Mouse (Mus musculus) cerebellum, postnatal 36 days (tissue): ENCODE measurements around the gene Polr2g.

Source experiments
- DNase-seq, 2 experiments: peaks; one replicate each; pipeline ENCODE4 v3.0.0; 2021 to 2022; ENCODE audit warnings: mixed read lengths in 2 of 2

Gene Polr2g

DNA sequence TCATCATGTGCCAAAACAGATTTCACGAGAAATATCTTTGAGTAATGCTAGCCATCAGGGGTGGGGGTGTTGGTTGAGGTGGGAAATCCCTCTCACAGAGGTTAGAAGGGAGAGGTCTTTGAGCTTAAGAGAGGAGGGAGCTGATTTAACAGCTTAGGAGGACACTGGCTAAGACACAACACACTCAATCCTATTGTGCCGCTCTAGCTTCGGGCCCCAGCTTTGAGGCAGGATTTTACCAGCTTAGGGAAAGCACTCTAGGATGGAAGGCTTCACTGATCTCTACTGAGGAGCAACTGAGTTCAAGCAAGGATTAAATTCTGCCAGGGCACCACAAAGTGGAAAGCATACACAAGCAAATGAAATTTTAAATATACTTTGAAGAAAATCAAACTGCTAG, 18.6 kb upstream of the Polr2g start:
- DNase-seq = no peak

DNA sequence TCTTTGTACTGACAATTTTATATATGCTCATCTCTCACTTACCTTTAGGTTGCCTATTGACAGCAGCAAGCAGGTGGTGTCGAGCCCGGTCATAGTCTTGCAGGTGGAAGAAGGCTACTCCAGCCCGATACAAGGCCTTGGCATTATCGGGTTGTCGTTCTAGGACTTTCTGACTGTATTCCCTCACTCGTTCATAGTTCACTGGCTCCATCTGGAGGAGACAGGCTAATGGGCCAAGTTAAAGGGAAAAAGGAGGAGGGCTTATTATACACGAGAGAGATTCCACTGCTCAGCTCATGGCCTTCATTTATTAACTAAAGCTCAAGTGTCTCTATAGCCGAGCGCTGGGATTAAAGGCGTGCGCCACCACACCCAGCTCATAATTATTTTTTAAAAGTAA, 17.4 kb upstream of the Polr2g start:
- no peak for DNase-seq

DNA sequence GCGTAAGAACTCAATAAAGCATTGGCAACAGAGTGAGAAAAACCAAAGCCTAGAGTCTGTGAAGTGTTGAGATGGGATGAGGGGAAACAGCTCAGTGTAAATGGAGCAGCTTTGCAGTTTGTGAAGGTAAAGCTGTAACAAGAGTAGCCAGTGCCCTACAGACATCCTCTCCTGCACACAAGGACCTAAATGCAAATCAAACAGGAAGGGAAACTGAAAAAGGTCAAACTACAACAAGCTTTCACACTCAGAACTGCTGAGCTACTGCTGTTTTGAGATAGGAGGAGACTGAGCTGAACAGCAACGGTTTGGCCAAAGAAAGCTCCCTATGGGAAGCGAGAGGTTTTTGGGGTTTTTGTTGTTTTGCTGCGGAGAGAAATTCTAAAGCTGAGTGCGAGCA, 8.4 kb upstream of the Polr2g start:
- DNase-seq = no peak

DNA sequence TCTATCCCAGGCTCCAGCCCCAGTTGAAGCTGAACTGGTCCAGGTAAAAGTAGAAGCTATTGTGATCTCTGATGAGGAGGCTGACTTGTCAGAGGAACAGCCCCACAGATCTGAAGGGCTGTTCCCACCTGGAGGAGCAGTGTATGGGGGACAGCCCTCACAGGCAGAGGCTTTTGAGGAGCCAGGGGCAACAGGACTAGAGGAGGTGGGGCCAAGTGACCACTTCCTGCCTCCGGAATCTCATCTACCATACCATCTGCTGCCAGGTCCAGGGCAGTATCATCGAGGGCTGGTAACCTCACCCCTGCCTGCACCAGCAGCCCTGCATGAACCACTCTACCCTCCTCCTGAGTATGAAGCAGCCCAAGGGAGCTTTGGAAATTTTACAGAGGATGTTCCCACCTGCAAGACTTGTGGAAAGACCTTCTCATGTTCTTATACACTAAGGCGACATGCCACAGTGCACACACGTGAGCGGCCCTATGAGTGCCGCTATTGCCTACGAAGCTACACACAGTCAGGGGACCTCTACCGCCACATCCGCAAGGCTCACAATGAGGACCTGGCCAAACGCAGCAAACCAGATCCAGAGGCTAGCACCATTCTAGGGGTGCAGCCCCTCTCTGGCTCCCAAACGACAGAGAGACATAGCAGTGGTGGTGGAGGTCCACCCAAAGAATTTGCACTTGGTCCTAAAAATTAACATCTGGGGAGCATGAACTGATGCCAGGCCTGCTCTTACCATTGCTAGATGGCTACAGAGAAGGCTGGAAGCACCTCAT, 5.7 kb upstream of the Polr2g start:
- no peak for DNase-seq

DNA sequence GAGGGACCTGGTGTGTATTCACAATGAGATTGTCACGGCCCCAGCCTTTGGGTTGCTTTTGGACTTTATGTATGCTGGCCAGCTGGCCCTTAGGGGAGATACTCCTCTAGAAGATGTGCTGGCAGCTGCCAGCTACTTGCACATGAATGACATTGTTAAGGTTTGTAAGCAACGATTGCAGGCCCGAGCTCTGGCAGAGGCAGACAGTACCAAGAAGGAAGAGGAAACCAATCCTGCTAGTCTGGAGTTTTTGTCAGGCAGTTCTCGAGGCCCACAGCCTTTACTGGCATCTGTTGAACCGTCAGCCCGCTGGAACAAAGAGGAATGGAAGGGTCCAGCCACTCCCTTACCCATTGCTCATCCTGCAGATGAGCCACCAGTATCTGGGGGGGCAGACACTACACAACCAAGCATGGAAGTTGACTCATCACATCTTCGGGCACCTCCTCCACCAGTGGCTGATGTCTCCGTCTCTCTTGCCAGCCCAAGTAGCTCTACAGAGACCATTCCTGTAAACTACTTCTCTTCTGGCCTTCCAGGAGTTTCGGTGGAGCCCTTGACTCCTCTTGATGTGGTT, 4.9 kb upstream of the Polr2g start:
- DNase-seq = no peak

DNA sequence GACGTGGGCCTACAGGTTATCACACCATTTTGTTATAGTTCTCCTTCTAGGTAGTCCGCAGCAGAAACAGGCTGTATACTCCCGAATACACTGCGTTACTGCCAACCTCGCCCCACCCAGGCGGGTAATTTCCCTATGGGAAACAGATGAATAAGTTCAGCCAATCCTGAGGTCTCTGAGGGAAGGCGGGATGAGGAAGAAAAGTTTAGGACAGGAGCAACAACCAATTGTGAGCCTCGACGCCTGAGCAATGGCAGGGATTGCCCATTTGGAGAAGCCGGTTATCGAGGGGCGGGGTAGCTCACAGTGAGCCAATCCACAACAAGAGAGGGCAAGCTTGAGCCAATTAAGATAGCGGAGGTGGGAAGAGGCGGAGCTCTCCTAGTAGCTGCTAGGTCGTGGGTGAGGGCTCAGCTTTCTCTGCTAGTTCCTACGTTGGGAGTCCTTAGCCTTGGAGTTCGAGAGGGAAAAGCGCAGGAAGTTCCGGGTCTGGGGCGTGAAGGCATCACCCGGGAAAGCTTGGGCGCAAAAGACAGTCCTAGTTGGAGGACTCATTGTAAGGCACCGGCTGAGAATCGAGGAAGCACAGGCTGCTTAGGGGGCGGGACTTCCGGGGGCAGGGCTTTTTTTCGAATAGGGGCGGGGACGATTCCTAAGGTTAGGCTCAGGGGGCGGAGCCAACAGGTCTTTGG, 3.9 kb upstream of the Polr2g start, which contains the start of gene Zbtb3:
TSS of gene Zbtb3 (plus strand) at position 426 of the 692 bp plus-strand sequence.
- peak; percentile 92 to 93 for DNase-seq

DNA sequence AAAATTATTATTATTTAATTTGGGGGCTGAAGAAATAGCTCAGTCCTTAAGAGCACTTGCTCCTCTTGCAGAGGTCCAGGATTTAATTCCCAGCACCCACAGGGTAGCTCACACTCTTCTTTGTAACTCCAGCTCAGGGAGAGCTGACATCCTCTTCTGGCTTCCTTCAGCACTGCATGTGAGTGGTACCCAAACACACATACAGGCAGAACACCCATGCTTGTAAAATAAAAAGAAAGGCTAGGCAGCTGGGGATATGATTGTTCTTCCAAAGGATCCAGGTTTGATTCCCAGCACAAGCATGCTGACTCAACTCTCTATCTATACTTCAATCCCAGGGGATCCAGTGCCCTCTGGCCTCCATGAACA, 554 bp upstream of the Polr2g start:
- no peak for DNase-seq

DNA sequence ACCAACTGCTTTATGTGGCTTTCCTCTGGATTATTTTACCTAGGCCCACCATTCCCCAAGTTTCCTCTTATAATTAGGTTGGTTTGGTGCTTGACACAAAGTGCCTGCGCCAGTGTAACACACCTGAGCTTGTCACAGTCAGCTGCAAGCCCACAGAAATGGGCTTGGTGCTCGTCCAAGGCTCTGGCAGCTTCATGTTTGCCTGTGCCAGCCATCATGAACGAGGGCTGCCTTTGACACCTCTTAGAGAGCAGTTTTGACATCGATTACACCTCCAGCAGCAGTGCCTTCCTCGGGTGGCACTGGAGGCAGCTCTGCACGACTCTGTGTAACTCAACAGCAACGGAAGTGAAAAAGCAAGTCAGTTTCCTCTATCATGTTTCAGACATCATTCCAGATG, 8.2 kb downstream of the Polr2g start:
- no peak for DNase-seq

DNA sequence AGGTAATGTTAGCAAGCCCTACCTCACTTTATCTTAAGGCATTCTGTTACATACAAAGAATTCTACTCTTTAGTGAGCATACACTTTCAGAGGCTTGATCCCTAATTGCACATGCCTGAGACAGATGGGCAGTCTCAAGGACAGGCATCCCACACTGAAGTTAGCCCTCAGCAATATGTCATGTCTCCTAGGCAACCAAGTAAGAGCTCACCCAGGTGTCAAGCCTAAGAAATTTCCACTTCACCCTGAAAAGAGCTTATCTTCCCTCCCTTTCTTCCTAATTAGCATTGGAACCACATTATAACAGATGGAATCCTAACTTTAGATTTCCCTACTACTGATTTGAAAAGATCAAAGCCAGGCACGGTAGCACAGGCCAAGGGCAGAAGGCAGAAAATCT, 9.2 kb downstream of the Polr2g start:
- no peak for DNase-seq

DNA sequence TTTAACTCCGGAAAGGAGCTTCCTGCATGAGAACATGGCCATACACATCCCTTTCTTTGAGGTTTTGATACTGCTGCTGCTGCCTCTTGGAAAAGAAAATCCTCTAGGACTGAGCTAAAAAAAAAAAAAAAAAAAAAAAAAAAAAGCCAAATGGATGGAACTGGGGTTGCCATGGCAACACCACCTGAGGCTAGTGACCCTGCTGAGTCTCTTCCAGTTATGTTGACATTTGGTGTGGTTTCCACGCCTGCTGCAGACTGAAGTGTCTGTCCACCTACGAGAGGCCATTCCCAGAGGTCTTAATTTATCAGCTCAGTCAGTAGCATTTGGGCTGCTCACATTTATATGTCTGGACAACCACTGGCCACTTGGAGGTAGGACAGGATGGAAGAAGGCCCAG, 9.9 kb downstream of the Polr2g start:
- DNase-seq = peak; percentile 37 to 39

DNA sequence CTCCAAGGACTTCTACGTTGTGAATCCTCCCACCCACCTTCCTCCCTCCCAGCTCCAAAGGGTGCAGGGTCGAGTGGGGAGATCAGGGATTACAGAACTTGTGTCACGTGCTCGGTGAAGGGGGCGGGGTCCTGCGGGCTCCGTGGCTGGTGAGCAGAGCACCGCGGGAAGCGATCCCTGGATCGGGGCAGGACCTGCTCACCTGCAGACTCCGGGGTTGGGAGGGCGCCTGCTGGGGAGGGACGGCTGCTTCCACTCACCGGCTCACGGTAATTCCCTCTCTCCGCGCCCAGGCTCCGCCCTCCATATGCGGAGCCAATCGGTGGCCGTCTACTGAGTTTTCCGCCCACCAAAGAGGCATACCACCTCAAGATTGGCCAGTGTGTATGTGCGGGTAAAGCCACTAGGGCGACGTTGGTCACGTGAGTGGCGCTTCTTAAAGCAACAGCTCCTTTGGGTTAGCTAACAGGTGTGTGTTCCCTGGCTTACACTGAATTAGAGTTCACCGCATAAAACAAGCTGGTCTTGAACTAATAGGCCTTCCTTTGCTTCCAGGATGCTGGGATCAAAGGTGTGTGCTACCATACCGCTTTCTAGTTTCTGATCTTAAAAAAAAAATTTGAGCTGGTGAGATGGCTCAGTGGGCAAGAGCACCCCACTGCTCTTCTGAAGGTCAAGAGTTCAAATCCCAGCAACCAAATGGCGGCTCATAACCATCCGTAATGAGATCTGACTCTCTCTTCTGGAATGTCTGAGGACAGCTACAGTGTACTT, 12.2 kb downstream of the Polr2g start, which contains the start of gene Taf6l:
TSS of gene Taf6l (minus strand) at position 410 of the 774 bp plus-strand sequence.
- peak; percentile 89 to 91 for DNase-seq

DNA sequence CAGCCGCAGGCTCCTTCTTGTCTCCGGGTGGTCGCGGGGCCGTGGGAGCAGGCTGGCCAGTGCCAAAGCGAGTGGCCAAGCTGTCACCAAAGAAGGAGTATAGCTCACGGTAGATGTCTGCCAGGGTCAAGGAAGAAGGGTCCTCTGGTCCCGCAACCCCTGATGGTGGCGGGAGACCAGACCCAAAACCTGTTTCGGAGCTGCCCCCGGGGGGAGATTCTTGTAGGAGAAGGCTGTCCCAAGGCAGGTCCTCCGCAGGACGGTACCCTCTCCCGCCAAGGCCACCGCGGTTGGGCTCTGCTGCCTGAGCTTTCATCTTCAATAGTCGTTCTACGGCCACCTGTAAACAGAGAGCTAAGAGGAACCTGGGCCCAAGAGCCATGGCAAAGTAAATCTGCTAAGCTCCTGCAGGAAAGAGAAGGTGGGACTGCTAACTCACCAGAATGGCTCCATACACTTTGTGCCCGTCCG, 23.4 kb downstream of the Polr2g start:
- DNase-seq = no peak

DNA sequence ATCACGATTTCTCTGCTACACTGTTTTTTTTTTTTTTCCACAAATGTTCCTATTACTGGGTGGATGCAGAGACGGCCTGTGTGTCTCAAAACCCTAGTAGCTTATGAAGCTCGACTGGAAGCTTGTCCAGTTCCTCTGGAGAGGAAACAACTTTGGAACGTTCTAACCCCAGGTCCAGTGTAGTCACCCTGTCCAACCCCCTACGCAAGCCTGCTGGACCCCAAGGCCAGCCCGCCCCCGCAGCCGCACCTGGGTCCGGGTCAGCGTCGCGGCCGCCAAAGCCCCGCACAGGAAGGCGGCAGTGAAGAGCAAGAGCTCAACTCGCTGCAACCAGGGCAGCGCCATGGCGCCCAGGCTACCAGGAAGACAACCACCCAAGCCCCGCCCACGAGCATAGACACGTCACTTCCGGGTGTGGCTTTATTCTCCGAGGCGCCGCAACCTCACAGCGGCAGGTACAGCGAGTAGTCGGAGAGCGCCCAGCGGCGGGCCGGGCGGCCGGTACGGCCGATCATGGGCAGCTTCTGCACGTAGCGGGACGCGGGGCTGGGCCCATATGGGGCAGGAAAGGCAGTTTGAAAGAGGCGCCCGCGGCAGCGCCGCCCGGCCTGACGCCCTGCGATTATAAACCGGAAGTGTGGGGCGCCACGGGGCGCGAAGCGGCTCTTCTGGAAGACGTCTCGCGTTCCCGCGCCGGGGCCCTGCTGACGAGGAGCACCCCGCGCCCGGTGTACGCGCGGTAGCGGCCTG, 24.1 kb downstream of the Polr2g start, which contains the start of gene Tmem179b:
TSS of gene Tmem179b (minus strand) at position 382 of the 750 bp plus-strand sequence.
- peak; percentile 97 to 98 for DNase-seq

DNA sequence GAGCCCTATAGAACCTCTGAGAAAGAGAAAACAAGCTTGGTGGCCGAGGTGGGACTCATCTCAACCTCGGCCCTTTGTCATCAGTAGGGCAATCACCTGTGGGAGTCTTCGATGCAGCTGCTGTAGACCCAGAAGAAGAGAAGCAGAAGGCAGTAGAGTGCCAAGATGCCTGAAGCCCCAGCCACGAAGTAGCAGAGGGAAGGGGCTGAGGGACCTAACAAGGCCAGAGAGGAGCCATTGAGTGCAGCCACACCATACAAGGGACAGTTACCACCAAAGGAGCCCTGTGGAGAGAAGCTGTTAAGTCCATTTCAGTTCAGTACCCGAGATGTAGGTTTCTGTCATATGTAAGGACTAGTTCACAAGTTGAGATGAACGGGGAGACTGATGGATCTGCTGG, 25.0 kb downstream of the Polr2g start:
- DNase-seq = no peak

DNA sequence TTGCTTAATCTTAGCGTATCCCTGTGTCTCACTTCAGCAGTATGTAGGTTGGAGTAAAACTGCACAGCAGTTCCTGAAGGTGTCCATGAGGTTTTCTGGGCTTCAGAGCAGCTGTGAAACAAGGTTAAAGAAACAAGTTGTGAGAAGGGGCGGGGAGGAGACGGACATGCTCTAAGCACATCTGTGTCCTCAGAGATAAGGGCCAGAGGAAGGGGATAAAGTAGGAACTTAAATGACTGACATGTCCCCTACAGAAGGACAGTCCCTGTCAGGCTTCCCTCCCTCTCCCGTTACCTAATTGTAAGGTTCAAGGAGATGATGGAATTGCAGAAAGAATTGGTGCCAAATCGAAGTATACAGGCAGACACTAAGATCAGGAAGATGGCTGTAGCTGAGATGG, 25.4 kb downstream of the Polr2g start:
- DNase-seq = no peak

DNA sequence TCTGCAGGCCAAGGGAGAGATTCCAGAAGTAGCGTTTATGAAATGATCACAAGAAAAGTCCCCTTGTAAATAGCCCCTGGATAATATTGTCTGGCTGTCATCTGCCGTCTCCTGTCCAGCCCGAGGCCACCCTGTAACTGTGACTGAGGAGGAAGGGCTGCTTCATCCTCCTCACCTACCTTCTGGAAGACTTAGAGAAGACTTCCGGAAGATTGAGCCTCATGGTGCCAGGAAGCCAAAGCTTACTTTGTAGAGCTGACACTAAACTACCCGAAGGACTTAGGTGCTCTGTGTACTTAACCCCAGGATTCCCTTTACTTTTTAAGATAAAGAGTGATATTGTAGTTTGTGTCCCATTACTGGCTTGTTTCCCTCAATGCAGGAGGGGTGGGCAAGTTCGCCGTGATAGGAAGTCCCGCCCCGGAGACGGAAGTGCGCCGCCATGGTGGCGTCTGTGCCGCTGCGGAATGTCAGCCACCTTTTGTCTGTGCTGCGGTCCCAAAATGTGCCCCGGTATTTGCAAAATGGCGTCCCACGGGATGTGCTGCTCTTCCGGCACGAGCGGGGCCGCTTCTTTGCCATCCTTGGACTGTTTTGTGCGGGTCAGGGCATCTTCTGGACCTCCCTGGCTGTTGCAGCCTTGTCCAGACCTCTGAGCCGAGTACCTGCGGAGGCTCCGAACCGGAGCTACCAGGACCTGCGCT, 27.7 kb downstream of the Polr2g start, which contains the start of gene Tmem223:
TSS of gene Tmem223 (plus strand) at position 430 of the 704 bp plus-strand sequence.
- DNase-seq = peak; percentile 82 to 86

DNA sequence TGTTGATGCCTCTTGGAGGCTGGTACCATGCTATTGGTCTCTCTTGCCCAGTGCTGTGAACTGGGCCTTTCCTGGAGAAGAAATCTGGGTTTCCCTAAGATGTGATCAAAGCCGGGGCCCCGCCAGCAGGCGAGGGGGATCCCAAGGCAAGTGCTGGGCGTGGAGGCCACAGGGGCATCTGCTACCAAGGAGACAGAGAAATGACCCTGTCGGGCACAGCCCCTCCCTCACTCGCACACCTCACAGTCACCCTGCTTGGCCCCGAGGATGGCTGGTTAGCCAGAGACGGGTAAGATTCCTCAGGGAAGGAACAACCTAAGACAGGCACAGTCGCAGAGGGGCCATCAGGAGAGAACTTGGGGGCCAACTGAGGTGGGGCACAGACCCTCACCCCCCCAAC, 32.8 kb downstream of the Polr2g start:
- DNase-seq = no peak

DNA sequence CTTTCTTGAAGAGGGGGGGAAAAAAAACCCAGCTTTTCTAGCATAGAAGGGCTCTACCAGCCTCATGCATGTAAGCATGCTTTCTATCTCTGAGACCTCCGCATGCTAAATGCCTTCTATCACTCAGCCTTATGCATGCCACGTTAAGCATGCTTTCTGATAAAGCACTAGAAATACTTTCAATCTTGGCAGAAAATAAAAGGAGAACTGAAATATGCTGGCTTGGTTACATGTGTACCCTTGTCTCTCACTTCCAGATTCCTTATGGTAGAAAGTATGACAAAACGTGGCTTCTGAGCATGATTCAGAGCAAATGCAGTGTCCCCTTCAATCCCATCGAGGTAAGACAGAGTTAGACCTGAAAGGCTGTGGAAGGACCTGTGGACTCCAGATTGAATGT, 35.1 kb downstream of the Polr2g start:
- no peak for DNase-seq

DNA sequence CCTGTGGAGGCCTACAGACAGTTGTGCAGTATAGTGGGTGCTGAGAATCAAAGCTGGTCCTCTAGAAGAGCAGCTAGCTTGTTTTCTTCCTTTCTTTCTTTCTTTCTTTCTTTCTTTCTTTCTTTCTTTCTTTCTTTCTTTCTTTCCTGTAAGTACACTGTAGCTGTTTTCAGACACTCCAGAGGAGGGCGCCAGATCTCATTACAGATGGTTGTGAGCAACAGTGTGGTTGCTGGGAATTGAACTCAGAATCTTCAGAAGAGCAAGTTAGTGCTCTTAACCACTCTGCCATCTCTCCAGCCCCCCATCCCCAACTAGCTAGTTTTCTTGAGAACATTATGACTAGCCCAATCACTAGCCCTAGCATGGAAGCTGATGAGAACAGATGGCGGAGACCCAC, 37.6 kb downstream of the Polr2g start:
- no peak for DNase-seq

DNA sequence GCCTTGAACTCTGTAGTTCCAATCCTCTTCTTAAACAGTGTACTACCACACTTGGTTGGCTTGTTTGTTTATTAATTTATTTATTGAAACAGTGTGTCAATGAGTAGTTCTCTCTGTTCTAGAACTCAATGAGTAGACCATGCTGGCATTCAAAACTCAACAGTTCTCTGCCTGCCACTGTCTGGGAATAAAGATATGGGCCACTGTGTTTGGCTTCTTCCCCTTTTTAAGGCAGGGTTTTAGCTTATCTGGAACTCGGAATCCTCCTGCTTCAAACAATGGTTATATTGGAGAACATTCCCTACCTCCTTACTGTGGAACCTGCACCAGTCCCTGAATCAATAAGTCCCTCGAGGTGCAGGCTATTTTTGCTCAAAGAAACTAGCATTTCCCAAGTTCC, 39.5 kb downstream of the Polr2g start:
- no peak for DNase-seq

DNA sequence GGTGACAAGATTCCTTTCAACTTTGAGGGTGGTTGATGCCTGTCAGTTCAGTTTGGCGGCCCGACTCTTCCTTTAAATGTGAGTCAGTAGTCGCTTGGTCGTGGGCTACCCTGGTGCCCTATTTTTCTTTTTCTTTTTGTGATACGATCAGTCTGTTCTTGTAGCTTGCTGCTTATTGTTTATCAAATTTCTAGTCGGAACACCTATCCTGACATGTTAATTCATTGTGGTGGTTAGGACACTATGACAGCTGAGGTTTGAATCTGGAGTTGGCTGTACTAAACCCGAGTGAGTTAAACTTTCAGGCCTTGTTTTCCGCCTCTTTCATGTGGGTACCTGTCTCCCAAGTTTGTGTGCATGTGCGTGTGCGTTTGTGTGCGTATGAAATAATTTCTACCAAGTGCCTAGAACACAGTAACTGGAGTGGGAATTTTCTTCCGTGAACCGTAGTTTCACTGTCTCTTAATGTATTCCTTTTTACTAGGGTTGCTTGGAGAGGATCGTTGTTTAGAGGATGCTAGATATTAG, 40.8 kb downstream of the Polr2g start:
- no peak for DNase-seq
